Mouse (Mus musculus) hindbrain, postnatal 0 days (tissue): Measurements from ENCODE around the gene Clint1. TPM values are rescaled to one million over a fixed set of nuclear protein-coding genes. Genes with fewer than 3 reads are reported as not detected.

Experiments
- ATAC-seq: fragments of 200-750 bp; cut with Nextera tagmentation; 2 replicates; pipeline ENCODE4 v1.8.0; 2017; ENCODE audit warnings: mild to moderate bottlenecking, moderate TSS enrichment, moderate library complexity
- DNase-seq: peaks from one replicate; pipeline ENCODE4 v3.0.0-alpha.2; 2015; ENCODE audit warnings: low spot score
- H3K27ac ChIP-seq: fragments of 300-500 bp; sonication (generic); 2 replicates; pipeline ENCODE4 v1.5.1; 2014; ENCODE audit warnings: mild to moderate bottlenecking
- H3K27me3 ChIP-seq: fragments of 300-500 bp; sonication (generic); 2 replicates; pipeline ENCODE4 v1.6.1; 2014; ENCODE audit warnings: low read length, mixed read lengths; ENCODE audit not compliant: insufficient read depth
- H3K36me3 ChIP-seq: fragments of 300-500 bp; sonication (generic); 2 replicates; pipeline ENCODE4 v1.6.1; 2014; ENCODE audit warnings: low read length, mixed read lengths; ENCODE audit not compliant: insufficient read depth
- H3K4me1 ChIP-seq: fragments of 300-500 bp; sonication (generic); 2 replicates; pipeline ENCODE4 v1.6.1; 2014; ENCODE audit warnings: antibody characterized with exemption, low read length, mixed read lengths; ENCODE audit not compliant: insufficient read depth
- H3K4me2 ChIP-seq: fragments of 300-500 bp; sonication (generic); 2 replicates; pipeline ENCODE4 v1.6.1; 2014; ENCODE audit warnings: low read depth, mild to moderate bottlenecking, low read length, moderate library complexity, mixed read lengths
- H3K4me3 ChIP-seq: fragments of 300-500 bp; sonication (generic); 2 replicates; pipeline ENCODE4 v1.5.1; 2014; ENCODE audit warnings: low read length
- H3K9ac ChIP-seq: fragments of 300-500 bp; sonication (generic); replicated peaks from 2 replicates; pipeline ENCODE4 v1.6.1; 2014; ENCODE audit warnings: mild to moderate bottlenecking, low read length, moderate library complexity, mixed read lengths
- H3K9me3 ChIP-seq: fragments of 300-500 bp; sonication (generic); 2 replicates; pipeline ENCODE4 v1.6.1; 2016; ENCODE audit warnings: low read length, mixed read lengths
- CTCF ChIP-seq: IDR thresholded peaks from 2 replicates; pipeline ENCODE4 v1.5.1; 2016; ENCODE audit warnings: antibody characterized with exemption, control low read depth, low read depth
- WGBS: fragments of 180-500 bp; shearing (Covaris S2); extraction: QIAGEN DNeasy Blood & Tissue Kit; methylation state at CpG from one replicate; pipeline ENCODE4 v1.1.7; 2014; 5-methylcytosine and 5-hydroxymethylcytosine counted together
- polyA plus RNA-seq: library from polyadenylated mRNA; unstranded; fragments of >200 nt; fragmentation: Nextera tagmentation; extraction: Ambion mirVana; gene quantifications from 2 replicates; pipeline ENCODE4 v1.2.1, GENCODE M21; 2015
- total RNA-seq: library from RNA; depleted of rRNA; stranded (reverse); fragments of >200 nt; gene quantifications from 2 replicates; pipeline ENCODE4 v1.2.3, GENCODE M21; 2014

Clint1 gene
- total and polyA plus RNA-seq, 2 experiments from 2014 or later = 30.4 to 31.0 TPM

GRCm38 (mm10) chr11:45809424-45809823, 42.4 kb upstream of the Clint1 start:
- Histone ChIP-seq H3K4me2 (no peak overlapping the region), H3K27me3 (no peaks in the 10 kb centered on the region), H3K9ac (no peak overlapping the region), H3K4me1 (no peaks in the 10 kb centered on the region), H3K36me3 (no peaks in the 10 kb centered on the region), H3K27ac (no peak overlapping the region), H3K9me3 (no peaks in the 10 kb centered on the region), H3K4me3 (no peak overlapping the region)
- no peak for TF ChIP-seq CTCF
- DNase-seq (no peak), ATAC-seq (no peak)
- 69% methylated on average over 5 of the region's 5 CpGs for WGBS

- 86% methylated on average over 6 of the region's 6 CpGs for WGBS
- no peaks in the 10 kb centered on the region for H3K27me3 ChIP-seq
Measured at GRCm38 (mm10) chr11:45810056-45810455, 41.8 kb upstream of the Clint1 start.

GRCm38 (mm10) chr11:45810805-45811204, 41.0 kb upstream of the Clint1 start:
- 94% methylated on average over 8 of the region's 8 CpGs for WGBS
- H3K27ac ChIP-seq = no peak overlapping the region
- no peak for ATAC-seq
- no peak overlapping the region for H3K4me2 ChIP-seq
- no peaks in the 10 kb centered on the region for H3K36me3 ChIP-seq
- H3K4me3 ChIP-seq = no peak overlapping the region
- H3K27me3 ChIP-seq = no peaks in the 10 kb centered on the region
- no peaks in the 10 kb centered on the region for H3K4me1 ChIP-seq
- no peak for TF ChIP-seq CTCF
- H3K9ac ChIP-seq = no peak overlapping the region
- DNase-seq = no peak
- H3K9me3 ChIP-seq = no peaks in the 10 kb centered on the region

More at GRCm38 (mm10) chr11:45810056-45810455, 41.8 kb upstream of the Clint1 start:
- Histone ChIP-seq H3K4me3 (no peak overlapping the region), H3K4me2 (no peak overlapping the region), H3K9me3 (no peaks in the 10 kb centered on the region), H3K27ac (no peak overlapping the region), H3K36me3 (no peaks in the 10 kb centered on the region), H3K9ac (no peak overlapping the region), H3K4me1 (no peaks in the 10 kb centered on the region)
- no peak for DNase-seq
- TF ChIP-seq CTCF = no peak
- no peak for ATAC-seq

- H3K4me1 ChIP-seq = no peaks in the 10 kb centered on the region
- ATAC-seq (0 out of 2 replicates have a peak, but pooled peaks have one; percentile 51), DNase-seq (peak; percentile 53)
- H3K9ac ChIP-seq = no peak overlapping the region
- no peak overlapping the region for H3K27ac ChIP-seq
- no peak overlapping the region for H3K4me2 ChIP-seq
- no peak overlapping the region for H3K4me3 ChIP-seq
- 52% methylated on average over 10 of the region's 10 CpGs for WGBS
- TF ChIP-seq CTCF = no peak
- H3K9me3 ChIP-seq = no peaks in the 10 kb centered on the region
- H3K36me3 ChIP-seq = no peaks in the 10 kb centered on the region
- H3K27me3 ChIP-seq = no peaks in the 10 kb centered on the region
Measured at GRCm38 (mm10) chr11:45815603-45816002, 36.2 kb upstream of the Clint1 start.

GRCm38 (mm10) chr11:45816712-45817111, 35.1 kb upstream of the Clint1 start:
- TF ChIP-seq CTCF = no peak
- no peak overlapping the region for H3K4me2 ChIP-seq
- H3K27me3 ChIP-seq = no peaks in the 10 kb centered on the region
- no peak overlapping the region for H3K4me3 ChIP-seq
- H3K4me1 ChIP-seq = no peaks in the 10 kb centered on the region
- no peak overlapping the region for H3K9ac ChIP-seq
- H3K27ac ChIP-seq = no peak overlapping the region
- 68% methylated on average over 1 of the region's 1 CpGs for WGBS
- no peak for ATAC-seq
- no peak for DNase-seq
- no peaks in the 10 kb centered on the region for H3K9me3 ChIP-seq
- no peaks in the 10 kb centered on the region for H3K36me3 ChIP-seq

- Histone ChIP-seq H3K27ac (no peak overlapping the region), H3K4me1 (no peaks in the 10 kb centered on the region), H3K27me3 (no peaks in the 10 kb centered on the region), H3K4me3 (no peak overlapping the region), H3K4me2 (no peak overlapping the region), H3K9ac (no peak overlapping the region), H3K9me3 (no peaks in the 10 kb centered on the region), H3K36me3 (no peaks in the 10 kb centered on the region)
- DNase-seq = peak; percentile 11
- WGBS = 50% methylated on average over 3 of the region's 3 CpGs
- no peak for TF ChIP-seq CTCF
- 0 out of 2 replicates have a peak, but pooled peaks have one; percentile 24 for ATAC-seq
Measured at GRCm38 (mm10) chr11:45817996-45818395, 33.9 kb upstream of the Clint1 start.

- Histone ChIP-seq H3K4me3 (no peak overlapping the region), H3K4me2 (no peak overlapping the region), H3K4me1 (no peaks in the 10 kb centered on the region), H3K36me3 (no peaks in the 10 kb centered on the region), H3K9me3 (no peaks in the 10 kb centered on the region), H3K27ac (no peak overlapping the region), H3K9ac (no peak overlapping the region), H3K27me3 (no peaks in the 10 kb centered on the region)
- DNase-seq = no peak
- 93% methylated on average over 6 of the region's 6 CpGs for WGBS
- ATAC-seq = no peak
- no peak for TF ChIP-seq CTCF
Measured at GRCm38 (mm10) chr11:45820930-45821329, 30.9 kb upstream of the Clint1 start.
